Mouse (Mus musculus) megakaryocyte progenitor cell, adult 5-6 weeks (primary cell): Measurements from ENCODE around the gene Cnep1r1. TPM values are rescaled to one million over a fixed set of nuclear protein-coding genes. Genes with fewer than 3 reads are reported as not detected.

Experiments used
- ATAC-seq: replicated peaks from 2 replicates; pipeline ENCODE4 v1.8.0; 2016; ENCODE audit warnings: mild to moderate bottlenecking, moderate TSS enrichment, inconsistent platforms; ENCODE audit not compliant: poor library complexity
- total RNA-seq, 2 experiments: library from RNA; stranded (forward) in 1 of 2; stranded (reverse) in 1 of 2; fragments of 157-497, 149-512 nt in 1 of 2; fragments of 200-1000 nt in 1 of 2; gene quantifications; 2 replicates each; pipeline versions ENCODE4 v1.2.3 to v1.2.4; 2015 to 2017

Cnep1r1 gene
- total RNA-seq, 2 experiments from 2014 or later = 13.3 to 65.1 TPM

- ATAC-seq = no peak
Measured at GRCm38 (mm10) chr8:88183121-88183520, 64.6 kb downstream of the Cnep1r1 start.

Other genes starting within 250 kb of the Cnep1r1 start
- not detected in 2 replicates for gene Zfp423, start 159.2 kb upstream of the Cnep1r1 start, total RNA-seq (2015)
- not detected in 2 replicates for gene Zfp423, start 159.2 kb upstream of the Cnep1r1 start, total RNA-seq (2017)
- gene Heatr3, start 19.1 kb downstream of the Cnep1r1 start, total RNA-seq (2015) = 25.5 and 28.6 TPM in 2 replicates
- gene Heatr3, start 19.1 kb downstream of the Cnep1r1 start, total RNA-seq (2017) = 39.5 and 53.3 TPM in 2 replicates
- 41.2 and 44.9 TPM in 2 replicates for gene Tent4b, start 80.4 kb downstream of the Cnep1r1 start, total RNA-seq (2015)
- gene Tent4b, start 80.4 kb downstream of the Cnep1r1 start, total RNA-seq (2017) = 35.7 and 44.7 TPM in 2 replicates
- 25.5 and 27.8 TPM in 2 replicates for gene Adcy7, start 153.6 kb downstream of the Cnep1r1 start, total RNA-seq (2015)
- 40.6 and 41.6 TPM in 2 replicates for gene Adcy7, start 153.6 kb downstream of the Cnep1r1 start, total RNA-seq (2017)
- 96.9 and 98.2 TPM in 2 replicates for gene Brd7, start 243.4 kb downstream of the Cnep1r1 start, total RNA-seq (2015)
- 52.1 and 83.4 TPM in 2 replicates for gene Brd7, start 243.4 kb downstream of the Cnep1r1 start, total RNA-seq (2017)